Mouse (Mus musculus) embryonic facial prominence, embryonic 10.5 days (tissue): ENCODE results near the gene Tgif2. TPM values are rescaled to one million over a fixed set of nuclear protein-coding genes. Genes with fewer than 3 reads are reported as not detected.

Experiments
- polyA plus RNA-seq: library from polyadenylated mRNA; unstranded; fragments of >200 nt; fragmentation: Nextera tagmentation; extraction: Ambion mirVana; gene quantifications from 2 replicates; pipeline ENCODE4 v1.2.1, GENCODE M21; 2016

Tgif2 gene
- polyA plus RNA-seq, 1 experiment from 2014 or later: 112 TPM

Other genes starting within 250 kb of the Tgif2 start
- 145 and 147 TPM in 2 replicates for gene Dlgap4, start 226.3 kb upstream of the Tgif2 start, polyA plus RNA-seq
- 82.9 and 91.7 TPM in 2 replicates for gene Myl9, start 64.6 kb upstream of the Tgif2 start, polyA plus RNA-seq
- gene 4930518I15Rik, start 17.9 kb downstream of the Tgif2 start, polyA plus RNA-seq: 9.9 and 10.0 TPM in 2 replicates
- 174 and 187 TPM in 2 replicates for gene Rab5if, start 23.1 kb downstream of the Tgif2 start, polyA plus RNA-seq
- gene Sla2, start 47.2 kb downstream of the Tgif2 start, polyA plus RNA-seq: 0.29 and 0.49 TPM in 2 replicates
- gene Ndrg3, start 152.0 kb downstream of the Tgif2 start, polyA plus RNA-seq: 40.4 and 41.1 TPM in 2 replicates
- 51.7 and 53.8 TPM in 2 replicates for gene Dsn1, start 167.1 kb downstream of the Tgif2 start, polyA plus RNA-seq
- 4.5 and 4.7 TPM in 2 replicates for gene Soga1, start 239.2 kb downstream of the Tgif2 start, polyA plus RNA-seq
- gene Tldc2, start 247.0 kb downstream of the Tgif2 start, polyA plus RNA-seq: not detected in 2 replicates